Comparison of ENCODE assay signal across 22 mouse cellular contexts in the genomic region with DNA sequence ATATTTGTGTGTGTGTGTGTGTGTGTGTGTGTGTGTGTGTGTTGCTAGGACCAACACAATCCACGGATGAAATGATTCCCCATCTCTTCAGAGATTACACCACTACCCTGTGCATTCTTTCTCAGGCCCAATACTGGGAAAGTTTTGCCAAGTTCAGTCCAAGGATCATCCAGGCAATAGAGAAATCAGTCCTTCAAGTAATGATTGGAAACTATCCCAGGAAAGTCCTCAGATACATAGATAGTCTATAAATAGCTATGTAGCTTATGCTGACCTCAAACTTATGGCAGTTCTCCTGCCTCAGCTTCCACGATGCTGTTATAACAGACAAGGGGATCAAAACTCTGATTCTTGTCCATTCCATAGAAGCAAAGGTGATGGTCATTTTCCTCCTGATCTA.
"Had no signal": no experiment of that assay in that cellular context is flagged by ENCODE, and none has a peak within 500 bp of the region (broad histone marks: within the 10 kb centered on the region; RNA-seq: fewer than 3 reads in every experiment).

No protein-coding gene starts in this region.

- H3K9me3 ChIP-seq: heart, embryonic 13.5 days; heart, embryonic 15.5 days; hindbrain, embryonic 13.5 days; hindbrain, embryonic 15.5 days; limb, embryonic 13.5 days; limb, embryonic 15.5 days; liver, embryonic 12.5 days had no signal

- H3K27me3 ChIP-seq: heart, embryonic 13.5 days; heart, embryonic 15.5 days; hindbrain, embryonic 13.5 days; hindbrain, embryonic 15.5 days; limb, embryonic 13.5 days; limb, embryonic 15.5 days; liver, embryonic 12.5 days had no signal

- H3K4me3 ChIP-seq: heart, embryonic 13.5 days; heart, embryonic 15.5 days; hindbrain, embryonic 13.5 days; hindbrain, embryonic 15.5 days; layer of hippocampus, adult 2 months; left cerebral cortex, adult 2 months; limb, embryonic 13.5 days; limb, embryonic 15.5 days; liver, embryonic 12.5 days had no signal

- DNase-seq: gastrocnemius, postnatal 14 days; gastrocnemius, postnatal 36 days; heart, adult 18-20 months; heart, postnatal 14 days; heart, postnatal 36 days; kidney, adult 18-20 months; kidney, adult 8-10 months; kidney, postnatal 10 days; kidney, postnatal 25 days; kidney, postnatal 4 days; left cerebral cortex, postnatal 4 days; lung, adult 18-20 months had no signal

- H3K27ac ChIP-seq: heart, embryonic 13.5 days; heart, embryonic 15.5 days; hindbrain, embryonic 13.5 days; hindbrain, embryonic 15.5 days; layer of hippocampus, adult 2 months; left cerebral cortex, adult 2 months; limb, embryonic 13.5 days; limb, embryonic 15.5 days; liver, embryonic 12.5 days; liver, embryonic 14.5 days had no signal

- H3K36me3 ChIP-seq: heart, embryonic 15.5 days; hindbrain, embryonic 15.5 days; limb, embryonic 15.5 days; liver, embryonic 12.5 days had no signal

- H3K9ac ChIP-seq: heart, embryonic 13.5 days; heart, embryonic 15.5 days; hindbrain, embryonic 13.5 days; hindbrain, embryonic 15.5 days; limb, embryonic 13.5 days; limb, embryonic 15.5 days; liver, embryonic 12.5 days; liver, embryonic 14.5 days had no signal
